Mouse (Mus musculus): ENCODE results near the gene Pak1ip1.

DNA sequence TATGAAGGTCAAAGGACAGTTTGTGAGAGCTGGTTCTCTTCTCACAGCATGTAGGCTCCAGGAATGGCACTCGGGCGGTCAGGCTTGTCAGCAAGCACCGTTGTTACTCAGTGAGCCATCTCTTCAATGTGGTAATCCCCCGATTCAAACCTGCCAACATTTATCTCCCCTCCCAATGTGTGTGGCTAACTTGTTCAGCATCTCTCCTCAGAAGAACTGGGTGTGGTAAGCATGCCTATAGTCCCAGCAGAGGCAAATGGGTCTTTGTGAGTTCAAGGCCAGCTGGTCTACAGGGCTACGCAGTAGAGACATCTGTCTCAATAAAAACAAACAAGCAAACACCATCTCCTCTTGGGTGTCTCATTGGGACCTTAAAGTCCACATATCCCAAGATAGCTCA, 27.8 kb upstream of the Pak1ip1 start:
- TF ChIP-seq CTCF (IDR thresholded peaks at IDR 0.05; ENCODE audit: low read depth) (no peak), EP300 (IDR thresholded peaks at IDR 0.05; ENCODE audit: low read depth) (no peak)
